Mouse (Mus musculus) heart, embryonic 16.5 days (tissue): ENCODE measurements around the gene Gm49358. TPM values are rescaled to one million over a fixed set of nuclear protein-coding genes. Genes with fewer than 3 reads are reported as not detected.

Experiments
- ATAC-seq: fragments of 200-750 bp; cut with Nextera tagmentation; replicated peaks from 2 replicates; pipeline ENCODE4 v1.8.0; 2017; ENCODE audit warnings: moderate number of reproducible peaks; ENCODE audit not compliant: insufficient read depth, low FRiP score; ENCODE audit errors: extremely low read depth
- H3K27ac ChIP-seq: fragments of 300-500 bp; sonication (generic); 2 replicates; pipeline ENCODE4 v1.5.1; 2014; ENCODE audit warnings: mild to moderate bottlenecking, low read length, control low read depth, moderate library complexity
- H3K27me3 ChIP-seq: fragments of 300-500 bp; sonication (generic); 2 replicates; pipeline ENCODE4 v1.6.1; 2014; ENCODE audit warnings: low read length, mixed read lengths; ENCODE audit not compliant: control insufficient read depth, insufficient read depth
- H3K36me3 ChIP-seq: fragments of 300-500 bp; sonication (generic); 2 replicates; pipeline ENCODE4 v1.6.1; 2014; ENCODE audit not compliant: control insufficient read depth, insufficient read depth
- H3K4me1 ChIP-seq: fragments of 300-500 bp; sonication (generic); 2 replicates; pipeline ENCODE4 v1.6.1; 2014; ENCODE audit warnings: low read length, mixed read lengths; ENCODE audit not compliant: control insufficient read depth, insufficient read depth
- H3K4me2 ChIP-seq: fragments of 300-500 bp; sonication (generic); 2 replicates; pipeline ENCODE4 v1.6.1; 2014; ENCODE audit warnings: low read depth, mild to moderate bottlenecking, control low read depth, low read length
- H3K4me3 ChIP-seq: fragments of 300-500 bp; sonication (generic); 2 replicates; pipeline ENCODE4 v1.5.1; 2014; ENCODE audit warnings: mild to moderate bottlenecking, control low read depth, low read length
- H3K9ac ChIP-seq: fragments of 300-500 bp; sonication (generic); 2 replicates; pipeline ENCODE4 v1.6.1; 2014; ENCODE audit warnings: low read length, control low read depth
- H3K9me3 ChIP-seq: fragments of 300-500 bp; sonication (generic); replicated peaks from 2 replicates; pipeline ENCODE4 v1.6.1; 2016; ENCODE audit warnings: low read length; ENCODE audit not compliant: control insufficient read depth
- WGBS: fragments of 180-500 bp; shearing (Covaris S2); extraction: QIAGEN DNeasy Blood & Tissue Kit; methylation state at CpG from one replicate; pipeline ENCODE4 v1.1.7; 2014; 5-methylcytosine and 5-hydroxymethylcytosine counted together
- polyA plus RNA-seq: library from polyadenylated mRNA; unstranded; fragments of >200 nt; fragmentation: Nextera tagmentation; extraction: Ambion mirVana; gene quantifications from 2 replicates; pipeline ENCODE4 v1.2.1, GENCODE M21; 2015

Gm49358 gene
- polyA plus RNA-seq, 1 experiment from 2014 or later = not detected

- no peak overlapping the region for H3K4me2 ChIP-seq
- H3K9ac ChIP-seq = no peak overlapping the region
- WGBS = 86% methylated on average over 4 of the region's 4 CpGs
- no peaks in the 10 kb centered on the region for H3K27me3 ChIP-seq
- peaks cover 35% of the 10 kb centered on the region for H3K4me1 ChIP-seq
- H3K27ac ChIP-seq = peak overlapping the region; percentile 81
- no peaks in the 10 kb centered on the region for H3K9me3 ChIP-seq
- ATAC-seq = no peak
- no peaks in the 10 kb centered on the region for H3K36me3 ChIP-seq
- H3K4me3 ChIP-seq = no peak overlapping the region
Measured at GRCm38 (mm10) chr10:86794196-86794595, 30.4 kb downstream of the Gm49358 start.

DNA sequence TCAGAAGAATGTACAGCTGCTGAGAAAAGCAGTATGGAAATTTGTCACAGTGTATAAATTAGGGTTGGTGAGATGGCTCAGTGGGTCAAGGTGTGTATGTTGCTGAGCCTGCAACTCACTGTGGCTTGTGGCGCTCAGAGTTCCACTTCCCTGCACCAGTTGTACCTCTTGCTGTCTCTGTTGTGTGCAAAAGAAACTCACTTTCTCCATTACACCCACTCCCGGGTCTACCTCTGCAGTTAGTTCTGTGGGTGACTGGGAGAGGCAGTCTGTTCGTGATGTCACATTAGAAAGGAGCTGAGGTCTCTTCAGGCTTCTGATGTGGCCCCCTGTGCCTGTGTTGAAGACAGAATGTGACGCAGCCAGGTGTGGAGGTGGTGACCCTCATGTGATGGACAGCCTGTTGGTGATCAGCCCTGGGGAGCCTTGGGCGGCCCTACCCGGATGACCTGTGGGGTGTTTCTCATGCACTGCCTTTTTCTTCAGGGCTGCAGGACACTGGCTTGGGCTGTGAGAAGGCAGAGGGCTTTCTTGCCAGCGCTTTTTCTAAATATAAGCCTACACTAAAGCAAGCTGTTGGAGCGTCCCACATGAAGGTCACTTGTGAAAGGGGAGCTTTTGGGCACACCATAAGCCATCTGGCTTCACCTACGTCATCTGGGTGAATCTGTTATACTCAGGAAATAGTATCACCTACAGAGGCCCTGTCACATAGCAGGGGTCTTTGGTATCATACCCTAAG, 31.2 kb downstream of the Gm49358 start:
- Histone ChIP-seq H3K27me3 (no peaks in the 10 kb centered on the region), H3K4me1 (peaks cover 35% of the 10 kb centered on the region), H3K4me3 (no peak overlapping the region), H3K9me3 (no peaks in the 10 kb centered on the region), H3K4me2 (no peak overlapping the region), H3K27ac (peak overlapping the region; percentile 86), H3K36me3 (no peaks in the 10 kb centered on the region), H3K9ac (peak overlapping the region; percentile 50)
- peak; percentile 73 for ATAC-seq
- 74% methylated on average over 9 of the region's 9 CpGs for WGBS

- H3K4me2 ChIP-seq = no peak overlapping the region
- H3K9me3 ChIP-seq = no peaks in the 10 kb centered on the region
- H3K27me3 ChIP-seq = no peaks in the 10 kb centered on the region
- no peaks in the 10 kb centered on the region for H3K36me3 ChIP-seq
- H3K9ac ChIP-seq = no peak overlapping the region
- H3K4me3 ChIP-seq = no peak overlapping the region
- ATAC-seq = no peak
- H3K27ac ChIP-seq = peak overlapping the region; percentile 86
- 93% methylated on average over 5 of the region's 5 CpGs for WGBS
- H3K4me1 ChIP-seq = peaks cover 33% of the 10 kb centered on the region
Measured at GRCm38 (mm10) chr10:86796073-86796741, 32.4 kb downstream of the Gm49358 start.

- no peak overlapping the region for H3K9ac ChIP-seq
- no peak overlapping the region for H3K4me2 ChIP-seq
- H3K4me1 ChIP-seq = peaks cover 14% of the 10 kb centered on the region
- 91% methylated on average over 1 of the region's 1 CpGs for WGBS
- no peak for ATAC-seq
- H3K36me3 ChIP-seq = peaks cover 5% of the 10 kb centered on the region
- no peaks in the 10 kb centered on the region for H3K27me3 ChIP-seq
- H3K4me3 ChIP-seq = no peak overlapping the region
- no peak overlapping the region for H3K27ac ChIP-seq
- H3K9me3 ChIP-seq = no peaks in the 10 kb centered on the region
Measured at GRCm38 (mm10) chr10:86807362-86807761, 43.6 kb downstream of the Gm49358 start.

GRCm38 (mm10) chr10:86808013-86808758, 44.4 kb downstream of the Gm49358 start:
- no peaks in the 10 kb centered on the region for H3K27me3 ChIP-seq
- H3K27ac ChIP-seq = peak overlapping the region; percentile 42; the same call in 1 of the 2 replicates
- ATAC-seq = no peak; the same call in 1 of the 2 replicates
- no peak overlapping the region for H3K4me3 ChIP-seq
- WGBS = 82% methylated on average over 15 of the region's 15 CpGs
- H3K4me1 ChIP-seq = peaks cover 15% of the 10 kb centered on the region
- H3K9me3 ChIP-seq = no peaks in the 10 kb centered on the region
- H3K9ac ChIP-seq = no peak overlapping the region
- peaks cover 12% of the 10 kb centered on the region for H3K36me3 ChIP-seq
- no peak overlapping the region for H3K4me2 ChIP-seq

- H3K9ac ChIP-seq = no peak overlapping the region
Measured at GRCm38 (mm10) chr10:86810000-86810399, 46.2 kb downstream of the Gm49358 start.

GRCm38 (mm10) chr10:86810612-86811011, 46.8 kb downstream of the Gm49358 start:
- Histone ChIP-seq H3K4me2 (no peak overlapping the region), H3K9me3 (no peaks in the 10 kb centered on the region), H3K4me3 (no peak overlapping the region), H3K9ac (no peak overlapping the region), H3K4me1 (peaks cover 29% of the 10 kb centered on the region), H3K27me3 (no peaks in the 10 kb centered on the region), H3K27ac (no peak overlapping the region), H3K36me3 (peaks cover 16% of the 10 kb centered on the region)
- WGBS = 90% methylated on average over 5 of the region's 5 CpGs
- ATAC-seq = no peak

More at GRCm38 (mm10) chr10:86810000-86810399, 46.2 kb downstream of the Gm49358 start:
- peaks cover 12% of the 10 kb centered on the region for H3K36me3 ChIP-seq
- H3K4me2 ChIP-seq = no peak overlapping the region
- ATAC-seq = no peak
- H3K9me3 ChIP-seq = no peaks in the 10 kb centered on the region
- no peaks in the 10 kb centered on the region for H3K27me3 ChIP-seq
- H3K4me3 ChIP-seq = no peak overlapping the region
- H3K27ac ChIP-seq = no peak overlapping the region
- 90% methylated on average over 9 of the region's 9 CpGs for WGBS
- peaks cover 27% of the 10 kb centered on the region for H3K4me1 ChIP-seq

DNA sequence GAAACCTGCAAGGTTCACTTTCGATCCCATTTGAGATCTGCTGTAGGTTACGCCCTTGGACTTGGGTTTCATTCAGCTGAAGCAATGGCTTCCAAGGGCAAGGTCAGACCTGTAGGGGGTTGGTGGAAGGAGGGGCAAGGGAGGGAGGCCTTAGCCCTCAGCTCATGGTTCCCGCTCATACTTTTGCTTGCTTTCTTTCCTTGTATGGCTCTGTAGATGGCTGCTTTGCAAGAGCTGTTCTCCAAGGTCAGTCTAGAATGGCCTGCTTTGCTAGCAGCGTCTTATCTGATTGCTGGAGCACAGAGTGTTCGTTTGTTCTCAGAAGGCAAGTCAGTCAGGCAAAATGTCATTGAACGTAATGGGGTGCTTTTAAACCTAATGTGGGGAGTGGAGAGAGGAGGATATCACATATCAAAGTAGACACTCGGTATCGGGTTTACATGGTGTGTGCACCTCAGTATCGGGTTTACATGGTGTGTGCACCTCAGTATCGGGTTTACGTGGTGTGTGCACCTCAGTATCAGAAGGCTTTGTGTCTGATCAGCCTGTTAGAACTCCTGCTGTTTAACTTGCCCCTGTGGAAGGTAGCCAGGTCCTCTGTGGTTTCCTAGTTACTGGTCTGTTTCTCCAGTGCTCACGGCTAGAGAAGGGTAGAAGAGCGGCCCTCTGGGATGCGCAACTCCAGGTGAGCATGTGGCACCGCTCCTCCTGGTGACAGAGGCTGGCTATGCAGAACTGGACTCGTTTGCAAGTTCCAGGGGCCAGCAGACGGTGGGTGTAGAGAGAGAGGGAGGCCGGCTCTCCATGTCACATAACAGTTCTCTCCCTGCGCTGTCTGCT, 50.7 kb downstream of the Gm49358 start:
- WGBS = 59% methylated on average over 19 of the region's 19 CpGs
- peak overlapping the region; percentile 0; the same call in 1 of the 2 replicates for H3K9ac ChIP-seq
- no peak overlapping the region for H3K4me3 ChIP-seq

More for the DNA sequence above, 50.7 kb downstream of the Gm49358 start:
- H3K27ac ChIP-seq = peak overlapping the region; percentile 66
- peaks cover 30% of the 10 kb centered on the region for H3K4me1 ChIP-seq
- no peak overlapping the region for H3K4me2 ChIP-seq
- no peaks in the 10 kb centered on the region for H3K9me3 ChIP-seq
- peaks cover 17% of the 10 kb centered on the region for H3K36me3 ChIP-seq
- H3K27me3 ChIP-seq = no peaks in the 10 kb centered on the region
- ATAC-seq = peak; percentile 61
